Mouse (Mus musculus): Measurements from ENCODE around the gene Ddx31. TPM values are rescaled to one million over a fixed set of nuclear protein-coding genes. Genes with fewer than 3 reads are reported as not detected.
A peak's percentile ranks its signal among the peaks of the same experiment; 100 is the strongest.

Ddx31 gene
- total RNA-seq, 1 experiment from 2014 or later: 10.6 TPM

GRCm38 (mm10) chr2:28912039-28912700 is 72.0 kb downstream of the Ddx31 start:
- DNase-seq: no peak

GRCm38 (mm10) chr2:28912961-28913360 is 72.8 kb downstream of the Ddx31 start:
- DNase-seq: no peak

DNA sequence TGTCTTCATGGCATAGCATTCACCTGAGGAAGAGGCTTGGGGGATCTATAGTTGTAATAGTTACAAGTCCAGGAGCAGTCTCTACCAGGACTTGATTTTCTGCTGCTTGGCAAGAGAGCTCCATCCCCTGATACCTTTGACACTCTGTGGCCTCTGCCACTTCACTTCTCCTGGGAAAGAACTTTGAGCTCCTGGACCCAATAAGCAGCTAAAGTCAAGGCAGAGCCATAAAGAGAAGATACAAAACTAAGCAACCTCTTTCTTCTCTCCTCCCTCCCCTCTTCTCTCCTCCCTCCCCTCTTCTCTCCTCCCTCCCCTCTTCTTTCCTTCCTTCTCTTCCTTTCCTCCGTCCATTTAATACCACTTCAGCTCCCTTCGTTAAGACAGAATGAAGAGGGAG is 73.9 kb downstream of the Ddx31 start:
- DNase-seq: no peak

DNA sequence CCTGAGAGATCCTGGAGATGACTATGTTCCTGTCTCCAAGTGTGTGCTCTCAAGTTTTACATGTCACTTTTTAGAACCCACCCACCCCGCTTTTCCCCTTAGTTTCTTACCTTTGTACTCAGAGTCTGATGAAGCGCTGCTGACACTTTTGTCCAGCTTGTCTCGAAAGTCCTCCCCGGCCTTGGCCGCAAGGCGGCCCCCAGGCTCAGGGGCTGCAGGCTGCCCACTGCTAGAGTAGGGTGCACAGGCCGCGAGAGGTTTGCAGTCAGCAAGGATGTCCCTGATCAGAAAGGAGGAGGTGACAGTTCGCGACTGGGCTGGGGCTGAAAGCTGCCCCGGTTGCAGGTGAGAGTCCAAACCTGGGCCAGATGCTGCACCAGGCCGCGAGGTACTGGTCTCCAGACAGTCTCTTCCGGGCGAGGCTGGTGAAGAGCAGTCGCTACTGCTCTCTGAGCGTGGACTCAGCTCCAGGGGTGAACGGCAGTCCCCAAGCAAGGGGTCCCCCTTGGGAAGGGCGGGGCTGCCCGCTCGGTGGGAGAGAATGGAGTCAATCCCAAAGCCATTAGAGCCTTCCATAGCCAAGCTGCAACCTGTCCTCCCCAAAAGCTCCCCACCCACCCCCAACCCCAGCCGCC is 75.0 kb downstream of the Ddx31 start:
- no peak for DNase-seq

GRCm38 (mm10) chr2:28915768-28916512 is 75.7 kb downstream of the Ddx31 start:
- DNase-seq: peak; percentile 76

DNA sequence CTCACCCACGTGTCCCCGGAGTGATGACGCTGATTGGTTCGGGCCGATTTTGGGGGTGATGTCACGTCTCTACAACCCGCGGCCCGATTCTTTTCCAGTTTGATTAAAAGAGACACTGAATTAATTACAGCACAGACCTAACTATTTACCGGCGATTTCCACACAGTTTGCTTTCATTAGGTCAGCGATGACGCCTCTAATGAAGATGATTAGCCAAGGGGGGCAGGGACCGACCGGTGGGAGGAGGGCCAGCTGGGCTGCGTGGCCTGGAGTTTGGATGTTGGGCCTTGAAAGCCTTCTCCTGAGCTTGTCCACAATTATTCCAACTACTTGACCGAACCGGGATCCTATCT is 76.3 kb downstream of the Ddx31 start, which contains the start of gene Barhl1:
TSS of gene Barhl1 (minus strand) at position 156 of the 353 bp plus-strand sequence.
- DNase-seq: no peak

DNA sequence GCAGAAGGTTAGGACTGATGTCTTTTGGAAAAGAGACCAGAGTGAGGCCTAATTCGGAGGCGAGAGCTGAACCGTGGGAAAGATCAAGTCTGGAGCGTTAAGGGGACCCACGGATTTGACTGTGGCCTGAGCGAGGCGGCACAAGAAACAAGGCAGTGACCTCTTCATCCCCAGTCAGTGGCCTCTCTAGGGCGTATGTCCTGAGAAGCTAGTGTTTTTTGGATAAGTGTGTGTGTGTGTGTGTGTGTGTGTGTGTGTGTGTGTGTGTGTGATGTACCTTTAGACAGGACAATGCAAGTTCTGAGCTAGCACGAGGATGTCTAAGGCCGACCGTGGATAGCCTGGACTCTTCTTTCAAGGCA is 76.9 kb downstream of the Ddx31 start:
- DNase-seq: no peak

GRCm38 (mm10) chr2:28917518-28918361 is 77.5 kb downstream of the Ddx31 start:
- peak; percentile 12 for DNase-seq

- no peak for DNase-seq
Observed at GRCm38 (mm10) chr2:28919001-28919400, 78.8 kb downstream of the Ddx31 start.

DNA sequence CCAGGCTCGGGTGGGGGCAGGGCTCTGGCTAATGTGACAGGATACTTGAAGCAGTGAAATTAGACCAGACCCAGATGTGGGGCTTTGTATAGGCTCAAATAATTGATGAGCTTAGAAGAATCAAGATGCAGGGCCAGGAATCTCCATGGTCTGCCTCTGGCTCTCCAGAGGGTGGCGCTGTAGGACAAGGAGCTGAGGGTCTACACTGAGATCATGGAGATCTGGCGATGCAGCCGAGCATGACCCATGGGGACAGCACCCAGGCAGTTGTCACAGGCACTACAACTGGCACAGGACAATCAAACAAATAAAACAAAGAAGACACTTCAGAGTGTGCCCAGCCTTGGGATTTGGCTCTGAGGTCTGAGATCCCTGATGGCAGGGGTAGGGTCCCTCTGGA is 83.7 kb downstream of the Ddx31 start:
- peak; percentile 84 for DNase-seq

GRCm38 (mm10) chr2:28930571-28930970 is 90.4 kb downstream of the Ddx31 start:
- no peak for DNase-seq

- DNase-seq: no peak
Observed at GRCm38 (mm10) chr2:28938997-28939396, 98.8 kb downstream of the Ddx31 start.

DNA sequence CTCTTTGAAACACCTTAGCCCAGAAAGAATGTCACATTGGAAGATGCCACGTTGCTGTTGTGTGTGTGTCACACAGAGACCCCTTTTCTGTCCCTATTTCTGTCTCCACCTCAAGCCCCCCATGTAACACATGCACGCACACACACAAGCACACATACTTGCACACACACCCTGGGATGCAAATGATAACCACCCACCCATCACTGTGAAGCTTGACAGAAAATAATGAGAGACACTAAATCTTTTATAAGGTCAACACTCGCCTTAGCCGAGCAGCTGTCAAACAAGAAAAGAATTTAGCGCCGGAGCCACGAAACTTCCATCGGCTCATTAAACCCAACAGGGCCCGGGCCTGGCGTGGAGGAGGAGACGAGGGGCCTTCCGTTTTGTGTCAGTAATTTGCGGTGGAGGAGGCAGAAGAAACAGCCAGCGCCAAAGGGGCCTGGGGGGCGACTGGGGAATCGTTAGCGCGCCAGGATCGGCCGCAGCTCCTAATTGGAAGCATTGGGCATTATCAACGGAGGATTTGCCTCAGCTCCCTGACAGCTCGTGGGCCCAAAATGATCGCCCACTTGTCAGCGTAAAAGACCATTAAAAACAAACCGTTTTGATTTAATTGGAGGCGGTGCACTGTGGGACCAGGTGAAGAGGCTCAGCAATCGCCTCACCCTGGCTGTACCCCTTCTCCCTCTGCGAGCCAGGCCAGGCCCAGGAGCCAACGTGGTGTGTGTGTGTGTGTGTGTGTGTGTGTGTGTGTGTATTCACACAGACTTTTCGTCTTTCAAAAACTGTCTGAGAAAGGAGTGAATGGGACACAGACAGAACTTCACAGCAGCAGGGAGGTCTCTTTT is 103.7 kb downstream of the Ddx31 start:
- DNase-seq: no peak

GRCm38 (mm10) chr2:28945388-28945787 is 105.2 kb downstream of the Ddx31 start:
- DNase-seq: no peak

DNA sequence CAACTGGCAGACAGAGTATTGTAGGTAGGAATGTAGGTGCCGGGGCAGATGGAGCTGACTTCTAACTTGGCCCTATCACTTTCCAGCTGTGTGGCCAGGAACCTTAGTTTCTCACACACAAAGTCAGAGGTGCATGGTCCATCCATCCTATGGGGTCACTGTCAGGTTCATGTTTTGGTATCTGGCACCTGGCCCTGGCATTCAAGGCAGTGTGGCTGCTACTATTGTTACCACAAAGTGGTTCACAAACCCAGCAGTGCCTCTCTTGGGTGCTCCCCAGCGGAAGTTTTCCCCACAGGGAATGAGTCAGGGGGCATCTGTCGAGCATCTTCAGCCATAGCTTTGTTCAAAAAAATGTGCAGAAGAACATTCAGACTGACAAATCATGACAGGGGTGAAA is 106.1 kb downstream of the Ddx31 start:
- DNase-seq: no peak

GRCm38 (mm10) chr2:28952981-28953380 is 112.8 kb downstream of the Ddx31 start:
- no peak for DNase-seq

DNA sequence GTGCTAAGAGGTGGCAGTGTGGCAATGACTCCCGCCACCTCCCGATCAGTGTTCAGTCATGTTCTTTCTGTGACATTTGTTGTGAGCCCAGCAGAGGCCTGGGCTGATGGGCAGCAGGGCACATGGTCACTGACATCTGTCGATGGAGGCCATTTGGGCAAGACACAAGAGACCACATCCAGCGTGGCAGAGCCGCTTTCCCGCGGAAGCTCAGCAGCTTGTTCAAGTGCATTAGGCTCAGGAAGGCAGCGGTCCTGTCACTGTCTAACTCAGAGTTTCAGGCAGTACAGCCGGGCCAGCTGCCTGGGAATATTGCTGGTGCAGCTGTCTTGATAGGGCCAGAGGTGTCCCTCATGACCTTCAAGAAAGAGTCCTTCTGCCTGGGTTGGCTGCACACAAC is 114.4 kb downstream of the Ddx31 start:
- DNase-seq: no peak

All from adrenal gland, postnatal 25 days (tissue).